Mouse (Mus musculus) liver, postnatal 0 days (tissue): ENCODE measurements around the gene L1cam.

Experiments
- CTCF ChIP-seq: sonication (generic); IDR thresholded peaks from 2 replicates; pipeline ENCODE4 v1.5.1; 2016; ENCODE audit warnings: antibody characterized with exemption, low read depth
- EP300 ChIP-seq: IDR thresholded peaks from 2 replicates; pipeline ENCODE4 v1.6.1; 2016; ENCODE audit warnings: antibody characterized with exemption, low read depth, mild to moderate bottlenecking

GRCm38 (mm10) chrX:73867852-73868251 is 28.1 kb downstream of the L1cam start:
- TF ChIP-seq CTCF (no peak), EP300 (peak; percentile 62)
